Mouse (Mus musculus): ENCODE data around the gene Gm128. TPM values are rescaled to one million over a fixed set of nuclear protein-coding genes. Genes with fewer than 3 reads are reported as not detected.

Gm128 gene
- total RNA-seq, 4 experiments from 2014 or later: 0.24 to 0.67 (median 0.41) TPM

DNA sequence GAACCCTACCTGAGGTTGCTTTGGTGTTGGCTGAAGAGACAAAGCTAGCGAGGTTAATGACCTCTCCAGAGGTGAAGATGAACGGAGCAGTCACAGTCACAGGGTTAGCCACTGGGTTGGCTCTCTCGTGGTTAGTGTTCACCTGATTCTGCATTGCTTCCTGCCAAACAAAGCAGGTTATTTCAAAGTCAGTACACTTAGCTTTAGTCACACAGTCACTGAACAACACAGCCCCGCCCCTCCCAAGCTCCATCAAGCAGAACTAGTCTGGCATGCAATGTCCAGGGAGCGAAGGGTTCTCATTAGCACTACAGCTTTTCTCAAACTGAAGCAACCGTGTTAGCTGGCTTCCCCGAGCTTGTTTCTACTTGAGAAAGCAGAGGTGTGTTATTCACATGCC is 41.3 kb downstream of the Gm128 start:
- no peak for DNase-seq (ENCODE audit: low spot score in 2 of 2)

DNA sequence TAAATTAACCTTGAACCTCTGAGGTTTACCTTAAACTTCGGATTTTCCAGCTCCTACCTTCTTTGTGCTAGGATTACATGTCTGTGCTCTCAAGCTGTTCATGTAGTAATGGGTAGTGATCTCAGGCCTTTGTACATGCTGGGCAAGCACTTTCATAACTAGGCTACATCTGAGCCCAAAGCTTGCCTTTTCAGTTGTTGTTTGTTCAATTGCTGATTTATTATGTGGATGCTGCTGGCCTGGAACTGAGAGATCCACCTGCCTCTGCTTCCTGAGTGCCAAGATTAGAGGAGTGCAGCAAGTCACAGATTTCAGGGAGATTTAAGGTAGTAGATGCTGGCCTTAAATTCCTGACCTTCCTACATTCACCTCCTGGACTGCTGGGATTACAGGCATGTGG is 42.3 kb downstream of the Gm128 start:
- no peak for DNase-seq (ENCODE audit: low spot score in 2 of 2)

DNA sequence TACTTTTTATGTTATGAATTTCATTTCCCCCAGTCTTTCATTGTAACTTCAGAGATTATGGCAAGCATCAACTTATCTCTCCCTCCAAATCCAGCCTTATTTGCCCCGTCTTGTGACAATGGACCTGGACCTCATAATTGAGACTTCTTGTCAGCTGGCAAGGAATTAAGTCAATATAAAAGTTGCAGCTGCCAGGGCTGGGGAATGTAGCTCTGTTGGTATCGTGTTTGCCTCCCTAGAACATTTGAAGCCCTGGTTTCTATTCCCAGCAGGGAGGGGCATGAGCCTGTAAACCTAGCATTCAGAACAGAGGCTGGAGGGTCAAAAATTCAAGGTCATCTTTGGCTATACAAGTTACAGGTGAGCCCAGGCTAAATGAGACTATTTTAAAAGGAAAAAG is 45.6 kb downstream of the Gm128 start:
- no peak for DNase-seq (ENCODE audit: low spot score in 2 of 2)

DNA sequence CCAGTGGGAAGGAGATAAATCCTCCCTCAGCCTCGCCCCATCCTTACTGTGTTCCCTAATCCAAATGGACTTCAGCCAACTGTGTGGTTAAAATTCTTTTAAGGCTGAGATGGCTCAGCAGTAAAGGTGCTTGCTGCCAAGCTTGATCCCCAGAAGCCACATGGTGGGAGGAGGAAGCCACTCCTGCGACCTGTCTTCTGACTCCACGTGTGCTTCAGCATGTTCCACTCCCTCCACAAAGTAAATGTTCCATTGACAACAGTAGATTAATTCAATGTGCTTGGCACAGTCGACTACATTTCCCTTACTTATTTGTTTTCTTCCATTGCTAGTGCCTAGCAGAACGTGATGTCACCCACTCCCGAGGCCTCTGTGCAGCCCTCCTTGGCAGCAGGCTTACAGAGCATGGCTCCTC is 46.7 kb downstream of the Gm128 start:
- DNase-seq (ENCODE audit: low spot score in 2 of 2): no peak

Other genes with a start within 250 kb of the Gm128 start
- 10 to 100 TPM; 33.2 to 36.0 (median 35.2) TPM for gene Zfp687, start 226.2 kb downstream of the Gm128 start, total RNA-seq (2022)
- 100 to 1,000 TPM; 153 to 167 (median 156) TPM for gene Psmd4, start 199.0 kb downstream of the Gm128 start, total RNA-seq (2022)
- gene Pip5k1a, start 134.7 kb downstream of the Gm128 start, total RNA-seq (2022): 10 to 100 TPM; 49.9 to 53.7 (median 51.0) TPM
- gene Vps72, start 130.6 kb downstream of the Gm128 start, total RNA-seq (2022): 10 to 100 TPM; 42.8 to 48.3 (median 43.1) TPM
- gene Tmod4, start 117.1 kb downstream of the Gm128 start, total RNA-seq (2022): under 1 TPM in 2 of 4 experiments, not detected in 2; 0.51 to 0.62 TPM
- gene Scnm1, start 107.6 kb downstream of the Gm128 start, total RNA-seq (2022): 10 to 100 TPM; 49.3 to 55.8 (median 50.5) TPM
- 10 to 100 TPM; 12.8 to 17.7 (median 15.5) TPM for gene Lysmd1, start 107.5 kb downstream of the Gm128 start, total RNA-seq (2022)
- gene Tnfaip8l2, start 99.2 kb downstream of the Gm128 start, total RNA-seq (2022): 1 to 10 TPM; 2.3 to 6.7 (median 4.3) TPM
- gene Sema6c, start 81.1 kb downstream of the Gm128 start, total RNA-seq (2022): 10 to 100 TPM; 22.8 to 27.3 (median 24.9) TPM
- gene Gabpb2, start 23.7 kb downstream of the Gm128 start, total RNA-seq (2022): 10 to 100 TPM; 10.4 to 12.5 (median 12.1) TPM
- gene Cdc42se1, start 12.9 kb downstream of the Gm128 start, total RNA-seq (2022): 10 to 100 TPM; 63.5 to 76.2 (median 69.3) TPM
- gene Mllt11, start 9.4 kb downstream of the Gm128 start, total RNA-seq (2022): 100 to 1,000 TPM; 280 to 293 (median 288) TPM
- gene Bnipl, start 9.6 kb upstream of the Gm128 start, total RNA-seq (2022): under 1 TPM in 3 of 4 experiments, not detected in 1; 0.37 to 0.72 (median 0.67) TPM
- 10 to 100 TPM; 20.7 to 24.3 (median 22.4) TPM for gene Mindy1, start 39.7 kb upstream of the Gm128 start, total RNA-seq (2022)
- 10 to 100 TPM; 24.0 to 27.2 (median 25.2) TPM for gene Prune1, start 40.5 kb upstream of the Gm128 start, total RNA-seq (2022)
- gene Anxa9, start 65.6 kb upstream of the Gm128 start, total RNA-seq (2022): 1 to 10 TPM in 2 of 4 experiments, under 1 TPM in 2; 0.33 to 1.6 (median 0.93) TPM
- gene Cers2, start 73.2 kb upstream of the Gm128 start, total RNA-seq (2022): 10 to 100 TPM; 51.9 to 63.7 (median 56.1) TPM
- 10 to 100 TPM; 31.6 to 36.9 (median 34.8) TPM for gene Setdb1, start 115.6 kb upstream of the Gm128 start, total RNA-seq (2022)
- gene 4930558C23Rik, start 161.2 kb upstream of the Gm128 start, total RNA-seq (2022): not detected
- gene Arnt, start 192.8 kb upstream of the Gm128 start, total RNA-seq (2022): 10 to 100 TPM; 30.4 to 37.0 (median 34.0) TPM